10 mouse cellular contexts compared by ENCODE assay signal in the genomic region with DNA sequence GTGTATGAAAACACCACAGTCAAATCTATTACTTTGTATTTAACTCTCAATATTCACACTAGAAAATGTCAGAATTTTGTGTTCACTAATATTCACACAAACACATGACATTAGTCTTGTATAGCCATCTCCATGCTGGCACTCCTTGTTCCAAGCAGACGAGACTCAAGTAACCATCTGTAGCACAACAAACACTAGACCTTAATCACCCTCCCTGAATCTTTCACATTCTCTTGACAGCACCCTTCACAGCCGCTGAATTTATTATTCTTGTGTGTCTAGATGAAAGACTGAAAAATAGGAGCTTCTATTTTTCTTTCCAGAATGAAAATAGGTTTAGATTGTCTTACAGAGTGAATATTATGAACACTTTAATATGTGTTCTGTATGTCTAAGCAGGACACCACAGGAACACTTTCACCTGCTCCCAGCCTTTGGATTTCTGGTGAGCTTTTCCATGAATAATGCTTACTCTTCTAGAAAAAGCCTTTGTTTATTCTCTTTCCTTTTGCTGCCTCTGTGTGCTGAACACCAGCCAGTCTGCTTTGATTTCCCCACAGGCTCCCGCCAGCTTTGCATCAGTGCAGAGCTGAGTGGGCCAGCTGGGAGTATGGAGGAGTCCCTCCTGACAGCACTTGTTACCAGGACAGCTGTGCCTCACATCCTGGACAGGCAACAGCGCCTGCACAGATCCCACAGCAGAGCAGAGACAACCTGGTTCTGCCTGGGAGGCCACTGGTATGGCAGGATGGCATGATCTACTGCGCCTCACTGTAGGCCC.
DNase-seq lines count a peak whose midpoint lies in the region; ATAC-seq lines count a peak whose summit lies in the region.
"Had no signal": no experiment of that assay in that cellular context is flagged by ENCODE, and none has a peak within 500 bp of the region (broad histone marks: within the 10 kb centered on the region; RNA-seq: fewer than 3 reads in every experiment).

No protein-coding gene starts in this region.

- H3K9me3 ChIP-seq in megakaryocyte, embryonic 14.5 days: peaks cover 5% of the 10 kb centered on the region; the same call in 1 of the 2 replicates
- H3K9me3 ChIP-seq in hindbrain, embryonic 14.5 days (ENCODE audit: control insufficient read depth, low read length): no peaks in the 10 kb centered on the region

- 40% methylated on average over 5 of the region's 5 CpGs for WGBS in hindbrain, embryonic 14.5 days

- peak; percentile 51 for DNase-seq in hindbrain, embryonic 14.5 days (ENCODE audit: low spot score)
- DNase-seq in mesoderm, embryonic 11.5 days (ENCODE audit: low read depth, low spot score): peak; percentile 43
- peak; percentile 39 for DNase-seq in right cerebral cortex, postnatal 4 days
- no peak for DNase-seq in spleen, postnatal 36 days (ENCODE audit: low spot score in 2 of 2)
- DNase-seq in ovary, postnatal 36 days (ENCODE audit: low spot score): no peak

- H3K4me3 ChIP-seq in megakaryocyte, embryonic 14.5 days (replicated peaks): peak overlapping the region; percentile 23
- H3K4me3 ChIP-seq in hindbrain, embryonic 14.5 days (replicated peaks; ENCODE audit: low read length): no peak overlapping the region
- H3K4me3 ChIP-seq: myocyte had no signal

- no peak overlapping the region for H3K4me2 ChIP-seq in hindbrain, embryonic 14.5 days (replicated peaks)

- H3K9ac ChIP-seq in hindbrain, embryonic 14.5 days: no peak overlapping the region

- no peaks in the 10 kb centered on the region for H3K36me3 ChIP-seq in megakaryocyte, embryonic 14.5 days (replicated peaks; ENCODE audit: low read length)
- H3K36me3 ChIP-seq in hindbrain, embryonic 14.5 days (replicated peaks; ENCODE audit: control insufficient read depth, insufficient read depth): no peaks in the 10 kb centered on the region; the same call in none of the 2 replicates

- no peak for ATAC-seq in megakaryocyte, adult 5-6 weeks (ENCODE audit: poor library complexity, severe bottlenecking)
- peak; percentile 79 for ATAC-seq in hindbrain, embryonic 14.5 days (ENCODE audit: low FRiP score)
- no peak for ATAC-seq in erythroid progenitor cell, adult 5-6 weeks (replicated peaks; ENCODE audit: low FRiP score, poor library complexity, severe bottlenecking)
- ATAC-seq: inflammation-experienced regulatory T-cells, adult 6 months had no signal

- H3K27me3 ChIP-seq in megakaryocyte, embryonic 14.5 days (replicated peaks): no peaks in the 10 kb centered on the region
- H3K27me3 ChIP-seq in hindbrain, embryonic 14.5 days (ENCODE audit: control insufficient read depth, insufficient read depth, low read length): no peaks in the 10 kb centered on the region

- peak overlapping the region; percentile 77 for H3K27ac ChIP-seq in hindbrain, embryonic 14.5 days

- H3K4me1 ChIP-seq in megakaryocyte, embryonic 14.5 days: no peaks in the 10 kb centered on the region
- H3K4me1 ChIP-seq in hindbrain, embryonic 14.5 days (replicated peaks; ENCODE audit: control insufficient read depth, insufficient read depth, low read length): 0 out of 2 replicates have a peak, but pooled peaks cover 16% of the 10 kb centered on the region

Comparison
In these comparisons a context has a peak if more than half of its experiments do, and no peak if none do; other contexts are left out.
1. DNase-seq: peak in hindbrain, embryonic 14.5 days (single experiment), mesoderm, embryonic 11.5 days (single experiment) and right cerebral cortex, postnatal 4 days (single experiment); none in spleen, postnatal 36 days (0 of 2) and ovary, postnatal 36 days (single experiment).